Mouse (Mus musculus): ENCODE results near the gene Cox6b2. TPM values are rescaled to one million over a fixed set of nuclear protein-coding genes. Genes with fewer than 3 reads are reported as not detected.

The Cox6b2 gene
- total RNA-seq, 2 experiments from 2014 or later, result 1.5 to 1.7 TPM

DNA sequence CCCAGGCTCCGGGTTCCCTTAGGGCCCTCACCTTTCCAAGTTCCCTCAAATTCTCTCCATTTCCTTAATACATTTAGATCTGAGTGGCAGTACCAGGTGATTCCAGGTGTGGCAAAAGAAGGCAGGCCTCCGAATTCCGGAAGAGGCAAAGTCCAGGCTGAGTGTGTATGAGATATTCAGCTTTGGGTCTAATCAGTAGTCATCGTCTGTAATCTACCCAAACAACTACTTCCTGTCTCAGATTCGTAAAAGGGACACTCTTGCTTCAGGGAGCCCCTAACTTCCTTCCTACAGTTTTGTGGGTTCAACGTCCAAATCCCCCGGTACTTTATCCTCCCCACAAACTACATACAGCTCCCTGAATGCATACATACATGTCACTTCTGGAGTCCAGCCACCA lies 27.7 kb downstream of the Cox6b2 start, which contains the start of gene Tmem150b:
Tmem150b (minus strand) TSS at position 81 of the 400 bp plus-strand sequence.
- no peak for DNase-seq (ENCODE audit: low spot score)
- intact Hi-C loops (cut with DNase I), result no loop called here

DNA sequence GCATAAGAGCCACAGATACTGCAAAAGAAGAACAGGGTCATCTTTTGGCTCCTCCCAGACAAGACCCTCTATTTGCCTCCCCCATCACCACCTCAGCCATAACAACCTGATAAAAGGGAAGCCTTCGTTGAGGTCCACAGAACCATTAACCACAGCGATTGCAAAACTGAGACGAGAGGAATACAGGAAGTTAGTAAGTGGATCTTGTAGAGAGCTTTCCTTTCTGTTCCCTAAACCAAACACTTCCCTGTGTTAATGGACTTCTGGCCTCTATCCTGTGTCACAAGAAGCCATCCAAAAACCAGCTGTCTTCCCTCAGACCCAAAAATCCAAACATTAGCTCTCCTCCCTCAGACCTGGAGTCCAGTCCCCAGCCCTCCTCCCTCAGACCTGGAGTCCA lies 28.5 kb downstream of the Cox6b2 start:
- no peak for DNase-seq (ENCODE audit: low spot score)
- intact Hi-C loops (cut with DNase I), result no loop called here

DNA sequence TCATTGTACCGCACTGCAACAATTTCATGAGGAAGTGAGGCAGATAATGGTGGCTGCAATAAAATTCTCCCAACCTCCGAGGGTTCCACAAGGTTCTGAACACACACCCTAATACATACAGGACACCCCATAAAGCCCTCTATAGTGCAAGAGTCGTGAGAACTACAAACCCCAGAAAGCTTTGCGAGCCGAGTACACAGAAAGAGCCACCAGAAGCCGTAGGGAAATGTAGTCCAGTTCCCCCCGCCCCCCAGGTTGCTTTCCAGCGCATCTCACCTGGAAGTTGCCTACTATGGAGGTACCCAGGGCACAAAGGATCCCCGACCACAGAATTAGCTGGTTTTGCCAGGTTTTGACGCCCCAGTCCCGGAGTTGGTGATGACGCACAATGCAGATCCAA lies 29.4 kb downstream of the Cox6b2 start:
- intact Hi-C loops (cut with DNase I), result no loop called here
- DNase-seq (ENCODE audit: low spot score), result no peak

DNA sequence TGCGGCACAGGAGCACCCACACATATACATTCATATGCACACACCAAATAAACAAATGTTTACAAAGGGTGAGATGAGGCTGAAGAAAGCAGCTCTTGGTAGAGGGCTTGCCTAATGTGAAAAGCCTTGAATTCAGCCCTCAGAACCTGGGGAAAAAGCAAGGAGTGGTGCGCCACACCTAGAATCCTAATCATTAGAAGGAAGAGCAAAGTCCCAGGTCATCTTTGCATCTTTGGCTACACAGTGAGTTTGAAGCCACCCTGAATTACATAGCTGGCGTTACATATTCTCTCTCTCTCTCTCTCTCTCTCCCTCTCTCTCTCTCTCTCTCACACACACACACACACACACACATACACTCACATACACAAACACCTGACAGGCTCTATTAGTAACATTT lies 33.6 kb downstream of the Cox6b2 start:
- no peak for DNase-seq (ENCODE audit: low spot score)
- intact Hi-C loops (cut with DNase I), result no loop called here

DNA sequence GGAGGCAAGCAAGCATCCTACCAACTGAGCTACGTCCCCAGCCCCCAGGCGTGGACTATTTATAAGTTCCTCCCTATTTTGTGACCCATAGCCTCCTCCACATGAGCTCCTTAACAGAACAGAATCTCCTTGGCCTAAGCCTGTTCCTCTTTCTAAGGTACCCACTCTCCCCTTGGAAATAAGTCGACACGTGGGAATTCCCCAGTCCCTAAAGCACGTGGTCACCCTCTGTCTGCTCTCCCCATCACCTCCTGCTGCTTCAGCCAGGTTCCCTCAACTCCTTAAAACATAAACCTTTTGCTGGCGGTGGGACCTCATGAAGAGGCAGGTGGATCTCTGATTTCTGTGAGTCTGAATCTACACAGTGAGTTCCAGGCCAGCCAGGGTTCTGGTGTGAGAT lies 35.9 kb downstream of the Cox6b2 start:
- intact Hi-C loops (cut with DNase I), result no loop called here
- DNase-seq (ENCODE audit: low spot score), result no peak

DNA sequence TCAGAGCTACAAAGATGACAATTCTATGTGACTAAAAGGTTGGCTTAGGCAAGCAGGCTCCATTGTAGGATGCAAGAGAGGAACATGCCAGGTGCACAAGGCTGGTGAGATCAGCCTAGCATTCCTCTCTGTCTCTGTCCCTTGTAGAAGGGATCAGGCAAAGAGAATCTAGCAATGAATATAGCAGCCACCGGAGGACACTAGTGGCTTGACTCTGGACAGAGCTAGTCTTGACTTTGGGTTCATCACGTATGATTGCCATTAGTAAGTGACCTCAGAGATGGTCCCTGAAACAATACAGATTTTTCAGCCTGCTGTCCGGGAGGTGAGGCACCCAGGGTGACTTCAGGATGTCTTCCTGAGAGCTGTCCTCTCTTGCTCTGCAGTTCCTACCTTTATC lies 40.3 kb downstream of the Cox6b2 start:
- intact Hi-C loops (cut with DNase I), result no loop called here

DNA sequence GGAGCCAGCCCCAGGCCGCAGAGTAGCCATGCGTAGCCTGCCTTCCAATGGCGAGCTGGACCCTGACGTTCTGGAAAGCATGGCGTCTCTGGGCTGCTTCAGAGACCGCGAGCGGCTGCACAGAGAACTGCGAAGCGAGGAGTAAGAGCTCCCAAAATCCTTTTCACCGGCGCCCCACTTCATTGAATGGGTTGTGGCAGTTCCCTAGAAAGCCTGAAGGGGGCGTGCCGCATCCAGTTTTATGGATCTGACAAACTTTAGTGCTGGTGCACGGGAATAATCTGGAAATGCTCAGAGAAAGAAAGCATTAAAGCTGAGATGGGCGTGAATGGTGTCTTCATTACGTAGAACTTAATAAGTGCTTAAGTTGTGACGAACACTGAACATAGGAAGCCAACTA lies 47.8 kb downstream of the Cox6b2 start:
- intact Hi-C loops (cut with DNase I), result loop anchor here (5.0 kb wide), 1 partner anchor 87 kb away; the partner anchor contains the start of gene Rpl28
- no peak for DNase-seq (ENCODE audit: low spot score)

More for the DNA sequence above, 40.3 kb downstream of the Cox6b2 start:
- DNase-seq (ENCODE audit: low spot score), result no peak

DNA sequence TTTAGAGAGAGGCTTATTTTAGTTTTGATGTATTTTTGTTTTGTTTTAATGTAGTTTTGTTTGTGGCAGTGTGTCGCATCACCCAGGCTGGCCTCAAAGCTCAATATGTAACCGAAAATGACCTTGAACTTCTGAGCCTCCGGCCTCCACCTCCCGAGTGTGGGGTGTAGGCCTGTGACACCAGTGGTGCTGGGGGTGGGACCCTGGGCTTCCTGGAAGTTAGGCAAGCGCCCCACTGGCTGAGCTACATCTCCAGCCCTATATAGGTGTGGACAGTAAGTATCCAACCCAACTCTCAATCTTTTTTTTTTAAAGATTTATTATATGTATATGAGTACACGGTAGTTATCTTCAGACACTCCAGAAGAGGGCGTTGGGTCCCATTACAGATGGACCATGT lies 49.7 kb downstream of the Cox6b2 start:
- no peak for DNase-seq (ENCODE audit: low spot score)
- intact Hi-C loops (cut with DNase I), result no loop called here

DNA sequence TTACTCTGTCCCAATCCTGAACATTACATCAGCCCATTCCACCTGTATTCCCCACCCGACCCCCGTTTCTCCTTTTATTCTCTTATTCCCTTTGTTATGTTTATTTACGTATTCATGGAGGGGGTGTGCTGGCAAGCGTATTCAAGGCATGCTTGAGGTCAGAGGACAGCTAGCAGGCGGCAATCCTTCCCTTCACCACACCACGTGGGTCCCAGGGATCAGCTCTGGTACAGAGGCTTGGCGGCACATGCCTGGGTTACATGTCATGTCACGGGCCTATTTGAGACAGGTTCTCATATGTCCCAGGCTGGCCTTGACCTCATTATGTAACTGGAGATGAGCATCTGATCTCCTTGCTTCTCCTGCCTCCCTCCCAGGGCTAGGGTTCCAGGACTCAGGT lies 50.6 kb downstream of the Cox6b2 start:
- DNase-seq (ENCODE audit: low spot score), result no peak
- intact Hi-C loops (cut with DNase I), result no loop called here

Other genes with a start within 250 kb of the Cox6b2 start
- gene Tnnt1, start 236.7 kb downstream of the Cox6b2 start, total RNA-seq (2021), result 10 to 100 TPM; 26.1 to 30.7 TPM
- gene Tnni3, start 228.9 kb downstream of the Cox6b2 start, total RNA-seq (2021), result over 10,000 TPM in 1 of 2 experiments, 1,000 to 10,000 TPM in 1; 9,719 to 10,316 TPM
- 1 to 10 TPM; 2.6 to 3.2 TPM for gene Dnaaf3, start 220.6 kb downstream of the Cox6b2 start, total RNA-seq (2021)
- 1 to 10 TPM in 1 of 2 experiments, under 1 TPM in 1; 0.94 to 1.1 TPM for gene Syt5, start 205.6 kb downstream of the Cox6b2 start, total RNA-seq (2021)
- not detected for gene Ptprh, start 149.1 kb downstream of the Cox6b2 start, total RNA-seq (2021)
- 1 to 10 TPM; 4.9 to 6.4 TPM for gene Tmem86b, start 121.7 kb downstream of the Cox6b2 start, total RNA-seq (2021)
- gene Ppp6r1, start 94.1 kb downstream of the Cox6b2 start, total RNA-seq (2021), result 10 to 100 TPM; 74.9 to 76.3 TPM
- gene Hspbp1, start 68.0 kb downstream of the Cox6b2 start, total RNA-seq (2021), result 10 to 100 TPM; 32.1 to 33.3 TPM
- 1 to 10 TPM; 1.1 to 1.3 TPM for gene Brsk1, start 62.5 kb downstream of the Cox6b2 start, total RNA-seq (2021)
- gene Tmem150b, start 27.8 kb downstream of the Cox6b2 start, total RNA-seq (2021), result under 1 TPM; 0.22 to 0.23 TPM
- gene Kmt5c, start 13.0 kb downstream of the Cox6b2 start, total RNA-seq (2021), result 10 to 100 TPM; 16.4 to 20.7 TPM
- gene Fam71e2, start 18.2 kb upstream of the Cox6b2 start, total RNA-seq (2021), result not detected
- under 1 TPM in 1 of 2 experiments, not detected in 1; 0.26 TPM for gene Il11, start 29.8 kb upstream of the Cox6b2 start, total RNA-seq (2021)
- gene Tmem190, start 29.8 kb upstream of the Cox6b2 start, total RNA-seq (2021), result not detected
- gene Tmem238, start 36.6 kb upstream of the Cox6b2 start, total RNA-seq (2021), result 1 to 10 TPM; 3.5 to 4.3 TPM
- 100 to 1,000 TPM; 489 to 533 TPM for gene Rpl28, start 39.8 kb upstream of the Cox6b2 start, total RNA-seq (2021)
- gene Ube2s, start 59.5 kb upstream of the Cox6b2 start, total RNA-seq (2021), result 10 to 100 TPM; 84.6 to 93.3 TPM
- under 1 TPM in 1 of 2 experiments, not detected in 1; 0.08 TPM for gene Shisa7, start 91.6 kb upstream of the Cox6b2 start, total RNA-seq (2021)
- gene Isoc2b, start 117.2 kb upstream of the Cox6b2 start, total RNA-seq (2021), result 1 to 10 TPM; 3.5 to 5.3 TPM
- 10 to 100 TPM; 40.5 to 44.4 TPM for gene Isoc2a, start 124.1 kb upstream of the Cox6b2 start, total RNA-seq (2021)
- not detected for gene Gm36210, start 153.4 kb upstream of the Cox6b2 start, total RNA-seq (2021)
- gene Zfp628, start 162.1 kb upstream of the Cox6b2 start, total RNA-seq (2021), result 1 to 10 TPM; 7.9 to 8.1 TPM
- 1 to 10 TPM; 3.8 to 5.4 TPM for gene Nat14, start 168.9 kb upstream of the Cox6b2 start, total RNA-seq (2021)
- 1 to 10 TPM; 3.8 to 4.3 TPM for gene Ssc5d, start 172.7 kb upstream of the Cox6b2 start, total RNA-seq (2021)
- gene Sbk2, start 211.3 kb upstream of the Cox6b2 start, total RNA-seq (2021), result 10 to 100 TPM; 22.4 to 28.7 TPM
- gene Sbk3, start 218.1 kb upstream of the Cox6b2 start, total RNA-seq (2021), result 10 to 100 TPM; 46.1 to 48.7 TPM
- 10 to 100 TPM; 14.9 to 18.0 TPM for gene Zfp579, start 243.1 kb upstream of the Cox6b2 start, total RNA-seq (2021)